Mouse (Mus musculus): ENCODE data around the gene Gm20867.
"Not testable (repeated sequence)": the region's sequence is repeated elsewhere in the genome, so short reads cannot be mapped to it uniquely, and the experiment has no call there.

Gene Gm20867

DNA sequence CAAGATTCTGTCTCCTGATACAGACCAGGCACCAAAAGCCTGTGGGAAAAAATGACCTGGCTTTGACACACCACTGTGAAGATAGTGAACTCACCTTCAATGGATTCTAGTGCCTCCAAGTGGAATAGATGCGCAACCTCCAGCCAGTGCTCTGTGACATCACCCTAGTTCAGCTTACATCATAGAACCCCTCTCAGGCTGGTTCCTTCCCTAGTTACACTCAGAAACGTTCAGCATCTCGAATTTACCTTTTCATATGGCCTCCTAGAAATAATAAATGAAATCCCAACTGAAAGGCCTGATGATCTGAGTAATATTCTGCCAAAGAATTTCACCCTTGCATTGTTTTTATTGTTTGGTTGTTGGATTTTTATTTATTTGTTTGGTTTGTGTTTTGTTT, at the start of gene Gm20867:
Gene Gm20867 (minus strand): TSS at position 101 of the 400 bp plus-strand sequence.
- not testable (repeated sequence) for DNase-seq (ENCODE audit: low spot score)
